Mouse (Mus musculus) embryonic facial prominence, embryonic 14.5 days (tissue): ENCODE measurements around the gene Plekhm1. TPM values are rescaled to one million over a fixed set of nuclear protein-coding genes. Genes with fewer than 3 reads are reported as not detected.
"Not testable (repeated sequence)": the region's sequence is repeated elsewhere in the genome, so short reads cannot be mapped to it uniquely, and the experiment has no call there.

Source experiments
- ATAC-seq: fragments of 200-750 bp; cut with Nextera tagmentation; 2 replicates; pipeline ENCODE4 v1.8.0; 2017; ENCODE audit warnings: low read depth, moderate number of reproducible peaks, moderate TSS enrichment
- DNase-seq: peaks from one replicate; pipeline ENCODE4 v3.0.0-alpha.2; 2015; ENCODE audit warnings: low spot score
- H3K27ac ChIP-seq: fragments of 300-500 bp; sonication (generic); replicated peaks from 2 replicates; pipeline ENCODE4 v1.5.1; 2014; ENCODE audit warnings: low read depth, mild to moderate bottlenecking, low read length, moderate library complexity
- H3K27me3 ChIP-seq: fragments of 300-500 bp; sonication (generic); replicated peaks from 2 replicates; pipeline ENCODE4 v1.6.1; 2014; ENCODE audit warnings: low read length; ENCODE audit not compliant: control insufficient read depth, insufficient read depth
- H3K36me3 ChIP-seq: fragments of 300-500 bp; sonication (generic); 2 replicates; pipeline ENCODE4 v1.6.1; 2014; ENCODE audit warnings: low read length, mixed read lengths; ENCODE audit not compliant: control insufficient read depth, insufficient read depth
- H3K4me1 ChIP-seq: fragments of 300-500 bp; sonication (generic); 2 replicates; pipeline ENCODE4 v1.6.1; 2014; ENCODE audit warnings: antibody characterized with exemption, low read length; ENCODE audit not compliant: control insufficient read depth, insufficient read depth
- H3K4me2 ChIP-seq: fragments of 300-500 bp; sonication (generic); 2 replicates; pipeline ENCODE4 v1.6.1; 2014; ENCODE audit warnings: low read depth, mild to moderate bottlenecking, low read length, moderate library complexity, mixed read lengths
- H3K4me3 ChIP-seq: fragments of 300-500 bp; sonication (generic); 2 replicates; pipeline ENCODE4 v1.5.1; 2014; ENCODE audit warnings: low read depth, mild to moderate bottlenecking, low read length
- H3K9ac ChIP-seq: fragments of 300-500 bp; sonication (generic); 2 replicates; pipeline ENCODE4 v1.6.1; 2014; ENCODE audit warnings: low read depth, mild to moderate bottlenecking, low read length, moderate library complexity, mixed read lengths
- H3K9me3 ChIP-seq: fragments of 300-500 bp; sonication (generic); 2 replicates; pipeline ENCODE4 v1.6.1; 2016; ENCODE audit warnings: low read length; ENCODE audit not compliant: control insufficient read depth
- WGBS: fragments of 180-500 bp; shearing (Covaris S2); extraction: QIAGEN DNeasy Blood & Tissue Kit; methylation state at CpG from one replicate; pipeline ENCODE4 v1.1.7; 2014; 5-methylcytosine and 5-hydroxymethylcytosine counted together
- polyA plus RNA-seq: library from polyadenylated mRNA; unstranded; fragments of >200 nt; fragmentation: Nextera tagmentation; extraction: Ambion mirVana; gene quantifications from 2 replicates; pipeline ENCODE4 v1.2.1, GENCODE M21; 2014

The Plekhm1 gene
- 8.1 and 8.7 TPM in 2 replicates for polyA plus RNA-seq

DNA sequence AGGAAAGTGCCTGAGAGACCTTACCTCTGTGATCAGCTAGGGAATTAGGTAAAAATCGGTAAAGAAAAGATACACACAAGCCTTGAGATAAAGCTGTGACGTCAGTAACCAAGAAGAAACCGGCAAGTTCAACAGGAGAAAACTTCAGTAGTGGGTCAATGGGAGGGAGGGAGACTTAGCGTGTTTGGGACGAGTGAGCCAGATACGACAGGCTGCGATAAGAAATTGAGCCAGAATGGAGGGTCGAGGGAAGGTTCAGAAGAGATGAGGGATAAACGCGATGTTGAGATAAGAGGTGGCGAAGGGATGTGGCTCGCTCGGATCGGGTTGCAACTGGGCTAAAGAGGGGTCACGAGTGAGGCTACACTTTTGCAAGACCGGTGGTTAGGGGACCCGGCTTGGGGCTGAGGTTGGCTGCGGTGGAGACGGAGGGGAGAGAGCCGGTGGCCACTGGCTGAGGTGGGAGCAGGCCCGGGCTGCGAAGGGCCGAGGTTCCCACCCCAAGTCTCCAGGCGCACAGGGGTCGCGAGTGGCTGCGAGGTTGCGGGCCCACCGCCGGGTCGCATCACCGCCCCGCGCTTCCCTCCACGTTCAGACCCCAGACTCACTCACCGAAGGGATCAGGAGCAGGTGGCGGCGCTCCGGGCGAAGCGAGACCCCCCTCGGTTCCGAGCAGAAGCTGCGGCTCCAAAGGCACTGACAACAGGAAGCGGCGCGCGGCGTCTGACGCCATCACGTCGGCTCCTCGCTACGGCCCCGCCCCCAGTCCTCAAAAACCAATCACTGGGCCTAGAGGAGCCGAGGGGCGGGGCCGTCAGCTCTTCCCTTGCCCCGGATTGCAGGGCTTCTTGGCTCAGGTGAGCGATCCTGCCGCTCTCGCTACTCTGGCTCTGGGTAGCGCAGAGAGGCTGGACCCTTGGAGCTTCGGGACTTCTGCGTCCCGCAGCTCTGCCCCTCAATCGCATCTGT lies at the start of gene Plekhm1:
Plekhm1 (minus strand) TSS at position 707 of the 969 bp plus-strand sequence.
- peak within 1 kb of the TSS; percentile 61 for H3K27ac ChIP-seq
- under 1% methylated on average over 40 of the region's 67 CpGs for WGBS

DNA sequence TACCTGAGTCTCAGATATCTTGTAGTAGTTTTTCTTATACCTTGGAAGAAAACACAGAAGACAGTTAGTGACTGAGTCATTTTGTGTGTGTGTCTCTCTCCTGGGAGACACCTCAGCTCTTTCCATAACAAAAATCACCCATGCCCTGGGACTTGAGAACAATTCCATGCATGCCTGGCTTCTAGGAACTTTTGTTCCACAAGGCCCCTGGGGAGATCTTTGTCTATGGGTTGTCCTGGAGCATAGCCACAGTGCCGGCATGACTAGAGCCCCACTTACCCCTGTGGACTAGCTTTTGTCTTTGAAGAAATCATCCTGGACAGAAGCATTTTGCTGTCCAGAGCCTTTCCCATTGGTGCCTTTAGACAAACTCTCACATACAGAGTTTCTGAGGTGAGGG lies 38.6 kb upstream of the Plekhm1 start:
- H3K36me3 ChIP-seq, H3K9ac ChIP-seq, H3K9me3 ChIP-seq, H3K4me3 ChIP-seq, H3K27me3 ChIP-seq, H3K4me1 ChIP-seq, H3K4me2 ChIP-seq, DNase-seq, ATAC-seq, H3K27ac ChIP-seq: not testable (repeated sequence)
- WGBS = 71% methylated on average over 1 of the region's 1 CpGs

More for the DNA sequence above, at the start of gene Plekhm1:
- Histone ChIP-seq H3K27me3 (no peaks in the 10 kb centered on the region), H3K4me2 (peak within 1 kb of the TSS; percentile 80), H3K36me3 (no peaks in the 10 kb centered on the region), H3K4me1 (peaks cover 9% of the 10 kb centered on the region), H3K9ac (peak within 1 kb of the TSS; percentile 82), H3K4me3 (peak within 1 kb of the TSS; percentile 86), H3K9me3 (no peaks in the 10 kb centered on the region)
- DNase-seq (peak; percentile 98), ATAC-seq (peak; percentile 98)

DNA sequence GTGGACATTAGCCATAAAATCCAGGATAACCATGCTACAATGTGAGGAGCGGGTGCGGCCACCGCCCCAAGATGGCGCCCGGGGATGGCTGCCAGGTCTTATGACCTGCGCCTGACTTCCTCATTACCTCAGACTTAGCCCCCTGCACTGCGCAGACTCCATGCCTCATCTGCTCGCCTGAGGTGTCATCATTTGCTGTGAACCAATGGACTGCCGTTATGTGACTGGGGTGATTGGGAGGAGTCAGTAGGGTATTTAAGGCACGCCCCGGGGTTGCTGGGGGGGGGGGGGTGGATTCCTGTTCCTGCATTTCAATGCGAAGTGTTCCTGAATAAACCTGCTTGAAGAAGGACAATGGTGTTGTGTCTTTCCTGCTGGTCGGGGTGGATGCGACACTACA lies 37.2 kb upstream of the Plekhm1 start:
- H3K27ac ChIP-seq, H3K4me1 ChIP-seq, DNase-seq, H3K4me3 ChIP-seq, H3K9ac ChIP-seq, H3K36me3 ChIP-seq, ATAC-seq, H3K27me3 ChIP-seq, H3K4me2 ChIP-seq, H3K9me3 ChIP-seq: not testable (repeated sequence)
- WGBS = 92% methylated on average over 14 of the region's 14 CpGs

DNA sequence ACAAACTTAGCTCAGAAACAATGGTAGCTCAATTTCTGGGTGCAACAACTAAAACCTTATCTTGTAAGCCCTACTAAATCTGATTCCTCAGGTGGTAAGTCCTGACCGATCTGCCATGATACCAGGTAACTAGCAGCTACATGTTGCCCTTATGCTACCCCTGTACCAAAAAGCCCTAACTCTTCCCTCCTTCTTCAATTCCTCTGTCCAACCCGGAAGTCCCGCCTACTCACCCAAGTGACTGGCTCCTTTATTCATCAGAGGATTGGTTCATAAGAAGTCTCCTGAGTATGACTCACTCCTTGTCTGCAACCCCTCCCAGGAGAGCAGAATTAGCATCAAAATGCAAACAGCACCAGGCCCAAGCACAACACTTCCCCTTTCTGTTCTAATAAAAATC lies 31.2 kb upstream of the Plekhm1 start:
- ATAC-seq = no peak
- Histone ChIP-seq H3K27ac (no peak overlapping the region), H3K9ac (no peak overlapping the region), H3K4me3 (no peak overlapping the region), H3K4me1 (no peaks in the 10 kb centered on the region), H3K4me2 (no peak overlapping the region), H3K27me3 (no peaks in the 10 kb centered on the region), H3K36me3 (no peaks in the 10 kb centered on the region), H3K9me3 (no peaks in the 10 kb centered on the region)
- DNase-seq = no peak
- WGBS = 91% methylated on average over 3 of the region's 3 CpGs

DNA sequence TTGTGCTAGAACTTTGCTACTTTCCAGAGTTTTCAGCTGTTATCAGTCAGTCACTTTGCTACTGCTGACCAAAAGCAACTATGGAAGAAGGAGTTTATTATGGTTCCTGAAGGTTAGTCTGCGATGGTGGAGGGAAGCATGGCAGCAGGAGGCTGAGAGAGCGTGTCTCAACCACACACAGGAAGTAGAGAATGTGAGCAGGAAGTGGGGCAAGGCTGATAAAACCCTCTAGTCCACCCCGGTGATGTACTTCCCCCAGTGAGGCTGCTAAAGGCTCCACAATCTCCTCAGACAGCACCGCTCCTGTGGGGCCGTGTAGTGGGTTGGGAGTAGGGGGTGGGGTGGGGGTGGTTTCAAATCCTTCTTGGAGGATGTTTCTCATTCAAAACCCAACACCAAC lies 23.8 kb upstream of the Plekhm1 start:
- no peak overlapping the region for H3K27ac ChIP-seq
- no peaks in the 10 kb centered on the region for H3K27me3 ChIP-seq
- ATAC-seq (no peak), DNase-seq (no peak)
- WGBS = 72% methylated on average over 5 of the region's 5 CpGs
- no peaks in the 10 kb centered on the region for H3K9me3 ChIP-seq
- H3K4me1 ChIP-seq = no peaks in the 10 kb centered on the region
- no peak overlapping the region for H3K9ac ChIP-seq
- H3K4me3 ChIP-seq = no peak overlapping the region
- no peaks in the 10 kb centered on the region for H3K36me3 ChIP-seq
- no peak overlapping the region for H3K4me2 ChIP-seq

DNA sequence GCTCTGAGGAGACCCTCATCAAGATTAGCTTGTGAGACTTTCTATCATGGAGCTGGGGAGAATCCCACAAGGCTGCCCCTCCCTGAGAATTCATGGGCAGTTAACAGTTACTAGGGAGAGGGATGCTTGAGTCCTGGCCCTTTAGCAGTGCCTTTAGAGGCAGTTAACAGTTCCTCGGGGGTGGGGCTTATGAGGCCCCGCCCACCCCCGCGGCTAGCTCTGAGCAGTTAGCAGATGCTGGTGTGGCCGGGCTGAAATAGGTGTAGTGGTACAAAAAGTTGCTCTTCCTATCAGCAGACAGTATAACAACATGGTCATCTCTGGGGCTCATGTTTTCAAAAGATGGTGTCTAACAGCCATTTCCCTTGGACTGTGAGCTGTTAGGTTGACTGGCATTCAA lies 12.5 kb upstream of the Plekhm1 start:
- Histone ChIP-seq H3K36me3 (no peaks in the 10 kb centered on the region), H3K9me3 (no peaks in the 10 kb centered on the region), H3K4me1 (no peaks in the 10 kb centered on the region; the same call in 1 of the 2 replicates), H3K4me2 (no peak overlapping the region), H3K4me3 (no peak overlapping the region), H3K9ac (no peak overlapping the region), H3K27me3 (no peaks in the 10 kb centered on the region), H3K27ac (no peak overlapping the region)
- no peak for DNase-seq
- no peak for ATAC-seq
- 19% methylated on average over 5 of the region's 5 CpGs for WGBS

DNA sequence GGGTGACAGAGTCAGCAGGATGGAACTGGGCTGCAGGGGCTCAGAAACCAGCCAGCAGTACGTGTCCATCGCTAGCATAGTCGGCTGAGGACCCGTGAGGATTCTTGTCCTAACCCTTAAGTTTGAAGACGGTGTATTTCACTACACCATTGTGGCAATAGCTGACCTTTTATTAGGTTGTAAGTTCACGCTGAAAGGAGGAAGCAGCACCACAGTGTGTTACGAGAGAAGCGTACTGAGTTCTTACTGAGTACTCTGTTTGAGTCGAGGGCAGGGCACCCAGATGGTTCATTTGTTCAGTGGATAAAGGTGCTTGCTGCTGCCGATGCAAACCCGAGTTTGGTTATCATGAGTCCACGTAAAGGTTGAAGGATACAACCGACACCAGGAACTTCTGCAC lies 7.2 kb upstream of the Plekhm1 start:
- no peak overlapping the region for H3K4me2 ChIP-seq
- 87% methylated on average over 13 of the region's 13 CpGs for WGBS
- no peak overlapping the region for H3K27ac ChIP-seq
- H3K4me1 ChIP-seq = no peaks in the 10 kb centered on the region; the same call in 1 of the 2 replicates
- no peaks in the 10 kb centered on the region for H3K36me3 ChIP-seq
- no peaks in the 10 kb centered on the region for H3K27me3 ChIP-seq
- H3K9me3 ChIP-seq = no peaks in the 10 kb centered on the region
- ATAC-seq = no peak
- no peak overlapping the region for H3K4me3 ChIP-seq
- H3K9ac ChIP-seq = no peak overlapping the region
- DNase-seq = no peak

DNA sequence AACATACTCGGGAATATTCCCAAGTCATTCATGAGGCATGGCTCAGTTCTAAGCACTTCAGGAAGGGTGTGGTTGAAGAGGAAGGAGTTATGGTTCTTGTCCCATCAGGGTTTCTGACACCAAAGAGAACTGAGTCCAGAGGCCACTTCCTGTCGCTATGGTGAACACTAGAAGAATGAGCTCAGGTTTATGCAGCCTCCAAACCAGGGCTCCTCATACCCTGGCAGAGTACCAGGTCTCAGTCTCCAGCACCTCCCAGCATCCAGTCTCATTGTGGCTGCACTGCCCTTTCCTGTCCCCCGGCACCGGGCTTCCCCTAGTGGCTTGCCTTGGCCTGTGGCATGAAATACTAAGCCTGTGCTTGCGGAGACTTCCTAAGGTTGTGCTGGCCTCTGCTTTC lies 6.7 kb upstream of the Plekhm1 start:
- no peak overlapping the region for H3K4me3 ChIP-seq
- H3K36me3 ChIP-seq = no peaks in the 10 kb centered on the region
- no peak overlapping the region for H3K27ac ChIP-seq
- H3K27me3 ChIP-seq = no peaks in the 10 kb centered on the region
- ATAC-seq (no peak), DNase-seq (no peak)
- H3K9ac ChIP-seq = no peak overlapping the region
- H3K4me2 ChIP-seq = no peak overlapping the region
- no peaks in the 10 kb centered on the region; the same call in 1 of the 2 replicates for H3K4me1 ChIP-seq
- WGBS = 64% methylated on average over 4 of the region's 5 CpGs
- H3K9me3 ChIP-seq = no peaks in the 10 kb centered on the region

DNA sequence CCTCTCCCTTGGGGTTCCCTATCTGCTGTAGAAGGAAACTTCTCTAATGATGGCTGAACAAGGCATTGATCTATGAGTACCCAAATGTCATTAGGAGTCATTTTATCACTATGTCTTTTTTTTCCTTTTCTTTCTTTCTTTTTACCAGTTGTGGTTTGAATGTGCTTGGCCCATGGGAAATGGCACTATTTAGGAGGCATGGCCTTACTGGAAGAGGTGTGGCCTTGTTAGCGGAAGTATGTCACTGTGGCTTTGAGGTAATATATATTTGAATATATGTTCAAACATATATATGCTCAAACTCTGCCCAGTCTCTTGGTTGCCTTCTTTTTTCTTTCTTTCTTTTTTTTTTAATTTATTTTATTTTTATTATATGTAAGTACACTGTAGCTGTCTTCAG lies 1.0 kb upstream of the Plekhm1 start:
- DNase-seq = no peak
- Histone ChIP-seq H3K4me3 (no peak overlapping the region), H3K9ac (no peak overlapping the region), H3K9me3 (no peaks in the 10 kb centered on the region), H3K27me3 (no peaks in the 10 kb centered on the region), H3K36me3 (no peaks in the 10 kb centered on the region), H3K4me1 (peaks cover 9% of the 10 kb centered on the region), H3K27ac (no peak overlapping the region), H3K4me2 (no peak overlapping the region)
- 83% methylated on average over 1 of the region's 1 CpGs for WGBS
- ATAC-seq = no peak
